Mouse (Mus musculus): ENCODE measurements around the gene Slc24a5.

The Slc24a5 gene

DNA sequence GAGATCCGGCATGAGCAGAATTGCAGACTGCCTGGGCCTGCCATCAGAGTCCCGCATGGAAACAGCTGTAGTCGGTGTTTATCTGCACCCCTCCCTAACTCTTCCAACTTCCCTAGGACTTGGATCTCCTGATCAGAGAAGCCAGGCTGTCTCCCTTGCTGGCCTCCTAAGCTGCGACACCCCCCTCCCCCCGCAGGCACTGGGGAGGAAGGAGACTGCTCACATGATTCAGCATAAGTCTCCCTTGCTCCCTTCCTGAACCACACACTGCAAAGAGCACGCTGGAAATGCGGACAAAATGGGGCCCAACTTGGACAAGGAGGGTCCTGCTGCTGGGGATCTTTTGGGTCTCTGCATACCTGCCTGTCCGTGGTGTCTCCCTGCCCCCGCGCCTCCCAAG, at the start of gene Slc24a5:
Gene Slc24a5 (plus strand): TSS at position 231 of the 400 bp plus-strand sequence.
- H3K27me3 ChIP-seq (ENCODE audit: control insufficient read depth, insufficient read depth, low read length, poor library complexity, severe bottlenecking), result no peaks in the 10 kb centered on the region
- H3K36me3 ChIP-seq (ENCODE audit: control insufficient read depth, insufficient read depth, low read length, poor library complexity, severe bottlenecking), result no peaks in the 10 kb centered on the region
- no peak for DNase-seq (ENCODE audit: low read depth, low spot score)

DNA sequence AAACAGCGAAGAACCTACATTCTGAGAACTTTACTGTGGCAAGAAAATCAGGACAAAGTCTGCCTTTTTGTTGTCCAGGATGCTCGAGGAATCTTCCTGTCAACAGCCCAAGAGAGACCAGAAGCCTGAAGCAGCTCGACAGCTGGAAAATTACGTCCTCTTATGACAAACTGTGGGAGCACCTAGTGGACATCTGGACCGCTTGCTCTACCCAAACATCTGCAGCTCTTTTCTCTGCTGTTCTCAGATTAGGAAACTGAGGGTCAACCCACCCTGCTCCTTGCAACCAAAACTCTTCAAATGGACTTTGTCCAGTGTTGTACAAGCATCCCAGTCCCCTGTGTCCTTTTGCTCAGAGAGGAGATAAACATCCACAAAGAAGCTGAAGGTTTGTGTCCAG, 43.5 kb upstream of the Slc24a5 start:
- H3K27me3 ChIP-seq (ENCODE audit: control insufficient read depth, insufficient read depth, low read length, poor library complexity, severe bottlenecking), result no peaks in the 10 kb centered on the region
- no peak for DNase-seq (ENCODE audit: low read depth, low spot score)
- no peaks in the 10 kb centered on the region for H3K36me3 ChIP-seq (ENCODE audit: control insufficient read depth, insufficient read depth, low read length, poor library complexity, severe bottlenecking)

DNA sequence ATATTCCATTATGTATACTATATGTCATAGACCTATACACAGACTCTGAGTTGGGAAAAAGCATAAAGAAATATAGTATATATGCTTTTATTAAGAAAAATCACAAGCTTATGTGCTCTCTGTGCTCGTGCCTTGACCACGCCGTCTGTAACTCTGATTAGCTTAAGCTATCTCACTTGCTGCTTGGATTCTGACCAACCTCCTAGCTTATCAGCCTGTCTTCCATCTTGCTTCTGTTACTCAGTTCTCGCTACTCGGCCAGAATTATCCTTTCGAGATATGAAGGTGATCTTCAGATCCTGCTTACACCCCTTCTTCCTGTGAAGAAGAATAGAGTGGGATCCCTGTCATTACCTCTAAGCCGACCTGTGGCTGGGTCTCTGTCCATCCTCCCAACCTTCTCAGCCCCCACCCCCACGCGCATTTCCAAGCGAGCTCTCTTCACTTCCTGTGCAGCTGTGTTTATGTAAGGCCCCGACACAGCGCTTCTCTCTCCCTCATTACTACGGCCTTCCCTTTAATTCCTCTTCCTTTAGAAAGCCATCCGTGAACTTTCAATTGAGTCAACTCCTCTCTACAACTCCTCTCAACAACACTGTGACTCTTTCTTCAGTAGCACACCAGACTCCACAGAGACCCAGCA, 41.4 kb upstream of the Slc24a5 start:
- no peak for DNase-seq (ENCODE audit: low read depth, low spot score)
- no peaks in the 10 kb centered on the region for H3K36me3 ChIP-seq (ENCODE audit: control insufficient read depth, insufficient read depth, low read length, poor library complexity, severe bottlenecking)
- no peaks in the 10 kb centered on the region for H3K27me3 ChIP-seq (ENCODE audit: control insufficient read depth, insufficient read depth, low read length, poor library complexity, severe bottlenecking)

DNA sequence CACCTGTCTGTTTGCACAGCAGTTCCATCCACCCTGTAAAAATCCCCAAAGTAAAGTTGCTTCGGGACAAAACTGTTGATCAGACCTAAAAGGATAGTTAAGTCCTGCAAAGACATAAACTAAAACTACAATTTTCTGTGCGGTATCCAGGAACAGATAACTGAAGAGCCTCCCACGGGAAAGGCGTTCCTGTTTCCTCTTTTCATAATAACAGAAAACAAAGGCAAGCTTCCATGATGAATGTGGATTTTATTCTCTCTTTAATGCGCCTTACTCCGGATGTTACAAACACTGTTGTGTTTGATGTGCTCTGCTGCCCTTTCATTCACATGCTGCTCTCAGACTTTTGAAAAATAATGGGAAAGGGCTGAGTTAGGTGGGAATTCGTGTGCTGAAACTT, 37.3 kb upstream of the Slc24a5 start:
- Histone ChIP-seq H3K36me3 (ENCODE audit: control insufficient read depth, insufficient read depth, low read length, poor library complexity, severe bottlenecking) (no peaks in the 10 kb centered on the region), H3K27me3 (ENCODE audit: control insufficient read depth, insufficient read depth, low read length, poor library complexity, severe bottlenecking) (no peaks in the 10 kb centered on the region)
- DNase-seq (ENCODE audit: low read depth, low spot score), result no peak

DNA sequence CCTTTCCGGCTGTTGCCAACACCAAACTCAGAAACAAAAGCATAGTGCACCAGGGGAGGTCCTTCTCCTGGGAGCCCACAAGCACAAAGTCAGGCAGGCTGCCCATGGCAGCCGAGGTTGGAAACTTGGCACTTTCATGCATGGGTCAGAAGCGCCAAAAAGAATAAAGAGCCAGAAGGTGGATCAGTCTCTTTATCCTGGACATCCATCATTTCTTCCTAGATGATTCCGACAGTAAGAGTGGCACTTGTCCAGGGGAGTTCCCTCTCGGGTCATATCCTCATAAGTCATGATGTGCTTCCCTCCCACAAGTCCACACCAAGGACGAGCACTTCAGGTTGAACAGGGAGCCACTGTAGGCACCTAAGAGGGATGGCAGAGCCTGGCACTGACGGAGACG, 36.8 kb upstream of the Slc24a5 start:
- H3K27me3 ChIP-seq (ENCODE audit: control insufficient read depth, insufficient read depth, low read length, poor library complexity, severe bottlenecking), result no peaks in the 10 kb centered on the region
- no peak for DNase-seq (ENCODE audit: low read depth, low spot score)
- no peaks in the 10 kb centered on the region for H3K36me3 ChIP-seq (ENCODE audit: control insufficient read depth, insufficient read depth, low read length, poor library complexity, severe bottlenecking)

DNA sequence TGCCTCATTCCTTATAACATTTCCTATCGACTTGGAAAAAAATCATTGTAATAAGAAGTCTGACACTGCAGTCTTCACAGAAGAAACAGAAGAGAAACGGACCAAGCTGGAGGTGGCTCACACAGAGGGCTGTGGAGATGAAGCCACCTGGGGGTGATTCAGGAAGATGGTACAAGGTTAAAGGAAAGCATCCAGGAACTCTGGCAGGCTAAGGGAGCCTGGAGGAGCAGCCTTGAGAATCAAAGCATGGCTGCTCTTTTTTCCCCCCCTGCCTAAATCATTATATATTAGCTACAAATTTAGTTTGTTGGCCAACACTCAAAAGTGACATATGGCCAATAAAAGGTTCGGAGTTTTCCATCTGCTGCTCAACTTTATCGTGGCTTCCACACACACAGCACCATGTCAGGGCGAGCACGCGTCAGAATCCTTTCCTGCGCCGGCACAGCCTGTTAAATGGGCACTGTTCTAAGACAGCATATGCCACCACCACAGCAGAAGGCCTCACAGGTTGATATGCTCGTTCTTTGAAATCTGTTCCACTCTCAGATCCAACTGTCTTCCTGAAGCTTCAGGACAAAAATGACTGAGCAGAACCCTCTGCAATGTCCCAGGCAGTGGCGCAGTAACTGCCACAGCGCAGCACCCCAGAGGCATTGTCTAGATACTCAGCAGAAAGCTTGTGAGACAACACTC, 36.2 kb upstream of the Slc24a5 start:
- DNase-seq (ENCODE audit: low read depth, low spot score), result no peak
- no peaks in the 10 kb centered on the region for H3K36me3 ChIP-seq (ENCODE audit: control insufficient read depth, insufficient read depth, low read length, poor library complexity, severe bottlenecking)
- no peaks in the 10 kb centered on the region for H3K27me3 ChIP-seq (ENCODE audit: control insufficient read depth, insufficient read depth, low read length, poor library complexity, severe bottlenecking)

DNA sequence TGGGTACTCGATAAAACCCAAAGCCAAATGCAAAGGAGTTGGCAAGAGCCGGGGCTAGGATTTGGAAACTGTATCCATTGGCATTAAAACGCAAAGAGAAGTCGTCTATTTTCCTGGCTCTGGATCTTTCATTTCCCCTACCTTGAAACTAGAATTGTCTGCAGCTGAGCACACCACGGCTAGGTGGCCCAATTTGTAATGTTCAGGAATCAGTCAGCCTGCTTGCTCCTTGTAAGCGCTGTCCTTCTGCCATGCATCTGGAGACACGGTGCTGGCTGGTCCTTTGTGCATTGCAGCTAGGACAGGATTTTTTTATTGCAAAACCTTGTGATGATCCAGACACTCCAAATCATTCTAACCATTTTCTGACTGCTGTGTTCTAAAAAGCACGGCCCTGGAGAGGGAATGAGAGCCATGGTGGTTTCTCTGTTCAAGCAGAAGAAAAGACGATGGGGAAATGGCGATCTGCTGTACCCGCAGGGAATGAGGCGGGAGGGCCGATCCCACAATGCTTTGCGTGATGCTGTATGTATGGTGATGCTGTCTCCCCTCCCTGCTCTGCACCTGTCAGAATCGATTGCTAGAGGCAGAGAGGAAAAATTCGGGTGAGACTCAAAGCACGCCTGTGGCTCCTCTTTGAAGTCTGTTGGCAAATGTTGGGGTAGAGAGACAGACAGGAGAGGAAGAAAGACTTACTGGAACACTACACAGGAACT, 35.5 kb upstream of the Slc24a5 start:
- no peaks in the 10 kb centered on the region for H3K27me3 ChIP-seq (ENCODE audit: control insufficient read depth, insufficient read depth, low read length, poor library complexity, severe bottlenecking)
- no peaks in the 10 kb centered on the region for H3K36me3 ChIP-seq (ENCODE audit: control insufficient read depth, insufficient read depth, low read length, poor library complexity, severe bottlenecking)
- no peak for DNase-seq (ENCODE audit: low read depth, low spot score)

DNA sequence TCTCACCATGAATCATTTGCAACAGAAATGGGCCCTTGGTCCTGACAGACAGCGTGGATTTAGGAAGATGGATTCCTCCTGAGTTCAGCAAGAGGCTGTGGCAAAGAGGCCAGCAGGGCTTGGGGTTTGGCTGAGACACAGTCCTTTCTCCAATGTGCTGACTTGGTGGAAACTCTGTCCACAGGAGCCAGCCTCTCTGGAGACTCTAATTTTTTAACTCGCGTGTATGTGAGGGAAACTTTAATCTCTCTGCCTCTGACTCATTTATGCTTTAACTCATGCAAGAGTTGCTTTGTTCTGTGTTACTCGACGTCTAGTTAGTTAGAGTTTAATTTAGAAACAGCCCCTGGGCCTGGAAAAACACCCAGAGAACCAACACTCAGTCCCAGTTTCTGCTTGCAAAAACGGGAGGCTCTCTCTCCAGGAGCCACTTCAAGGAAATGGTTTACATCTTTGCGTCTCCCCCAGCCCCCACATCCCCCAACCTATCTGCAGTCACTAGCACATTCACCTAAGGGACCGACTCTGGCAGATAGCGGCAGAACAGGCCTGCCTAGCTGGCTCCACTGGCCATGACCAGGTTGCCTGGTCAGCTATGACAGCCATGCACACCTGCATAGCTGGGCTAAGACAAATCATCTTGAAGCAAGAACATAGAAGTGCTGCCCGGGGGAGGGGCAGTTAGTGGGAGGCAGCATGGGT, 34.7 kb upstream of the Slc24a5 start:
- Histone ChIP-seq H3K27me3 (ENCODE audit: control insufficient read depth, insufficient read depth, low read length, poor library complexity, severe bottlenecking) (no peaks in the 10 kb centered on the region), H3K36me3 (ENCODE audit: control insufficient read depth, insufficient read depth, low read length, poor library complexity, severe bottlenecking) (no peaks in the 10 kb centered on the region)
- DNase-seq (ENCODE audit: low read depth, low spot score), result no peak

DNA sequence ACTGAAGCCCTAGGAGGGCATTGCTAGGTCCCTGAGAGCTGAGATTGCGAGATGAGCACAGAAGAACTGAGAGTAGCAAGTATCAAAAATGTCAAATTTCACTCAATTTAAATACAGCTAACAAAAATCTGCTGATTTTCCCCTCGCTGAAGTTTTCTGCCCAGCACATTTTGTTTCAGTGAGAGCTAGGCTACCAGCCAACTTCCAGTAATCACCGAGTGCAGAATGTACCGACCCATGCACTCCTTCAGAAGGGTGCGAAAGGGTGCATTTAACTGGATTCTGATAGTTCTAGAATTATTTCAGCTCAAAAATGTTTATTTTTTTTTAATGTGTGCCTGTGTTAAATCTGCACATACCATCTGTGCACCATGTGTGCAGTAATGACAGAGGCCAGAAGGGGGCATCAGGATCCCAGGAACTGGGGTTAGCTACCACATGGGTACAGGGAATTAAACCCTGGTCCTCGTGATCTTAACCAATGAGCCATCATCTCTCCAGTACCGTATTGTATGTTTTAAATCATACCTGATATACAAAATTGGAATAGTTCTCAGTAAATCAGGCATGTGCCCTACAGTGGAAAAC, 12.5 kb upstream of the Slc24a5 start:
- no peaks in the 10 kb centered on the region for H3K36me3 ChIP-seq (ENCODE audit: control insufficient read depth, insufficient read depth, low read length, poor library complexity, severe bottlenecking)
- DNase-seq (ENCODE audit: low read depth, low spot score), result no peak
- H3K27me3 ChIP-seq (ENCODE audit: control insufficient read depth, insufficient read depth, low read length, poor library complexity, severe bottlenecking), result no peaks in the 10 kb centered on the region

DNA sequence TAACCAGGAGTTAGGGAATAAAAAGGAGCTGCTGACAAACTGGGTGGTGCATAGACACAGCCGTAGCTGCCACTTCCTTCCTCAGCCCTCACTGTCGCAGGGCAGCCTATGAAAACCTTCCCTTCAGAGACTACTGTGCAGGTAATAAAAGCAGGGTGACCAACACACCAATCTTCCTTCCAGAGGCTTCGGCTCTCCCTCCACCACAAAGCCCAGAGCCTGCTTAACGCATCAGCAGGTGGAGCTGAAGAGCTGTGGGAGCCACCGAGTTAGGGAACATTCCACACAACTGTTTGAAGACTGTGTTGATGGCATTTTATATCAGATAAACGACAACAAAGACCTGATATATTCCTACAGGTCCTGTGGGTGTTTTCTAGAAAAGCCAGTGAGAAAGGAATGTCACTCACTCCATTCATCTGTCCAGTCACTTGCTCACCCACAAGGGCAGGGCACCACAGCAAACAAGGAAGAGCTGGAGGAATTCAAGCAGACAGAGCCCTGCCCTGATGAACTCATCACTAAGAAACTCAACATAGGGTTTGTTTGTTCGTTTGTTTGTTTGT, 10.6 kb upstream of the Slc24a5 start:
- no peak for DNase-seq (ENCODE audit: low read depth, low spot score)
- H3K36me3 ChIP-seq (ENCODE audit: control insufficient read depth, insufficient read depth, low read length, poor library complexity, severe bottlenecking), result no peaks in the 10 kb centered on the region
- no peaks in the 10 kb centered on the region for H3K27me3 ChIP-seq (ENCODE audit: control insufficient read depth, insufficient read depth, low read length, poor library complexity, severe bottlenecking)

DNA sequence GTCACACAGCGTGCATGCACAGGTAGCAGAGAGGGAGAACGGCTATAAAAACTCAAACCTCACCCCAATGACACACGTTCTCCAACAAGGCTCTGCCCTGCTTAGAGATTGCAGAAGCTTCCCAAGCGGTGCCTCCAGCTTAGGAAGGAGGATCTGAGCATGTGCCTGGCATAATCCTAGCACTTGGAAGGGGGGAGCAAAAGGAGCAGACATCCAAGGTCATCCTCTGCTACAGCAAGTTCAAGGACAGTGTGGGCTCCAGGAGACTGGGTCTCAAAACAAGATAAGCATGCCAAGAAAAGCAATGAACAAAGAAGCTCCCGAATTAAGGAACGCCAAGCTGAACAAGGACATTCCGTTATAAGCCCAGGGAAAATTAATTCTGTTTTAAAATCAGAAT, 6.5 kb upstream of the Slc24a5 start:
- DNase-seq (ENCODE audit: low read depth, low spot score), result no peak
- no peaks in the 10 kb centered on the region for H3K27me3 ChIP-seq (ENCODE audit: control insufficient read depth, insufficient read depth, low read length, poor library complexity, severe bottlenecking)
- no peaks in the 10 kb centered on the region for H3K36me3 ChIP-seq (ENCODE audit: control insufficient read depth, insufficient read depth, low read length, poor library complexity, severe bottlenecking)

DNA sequence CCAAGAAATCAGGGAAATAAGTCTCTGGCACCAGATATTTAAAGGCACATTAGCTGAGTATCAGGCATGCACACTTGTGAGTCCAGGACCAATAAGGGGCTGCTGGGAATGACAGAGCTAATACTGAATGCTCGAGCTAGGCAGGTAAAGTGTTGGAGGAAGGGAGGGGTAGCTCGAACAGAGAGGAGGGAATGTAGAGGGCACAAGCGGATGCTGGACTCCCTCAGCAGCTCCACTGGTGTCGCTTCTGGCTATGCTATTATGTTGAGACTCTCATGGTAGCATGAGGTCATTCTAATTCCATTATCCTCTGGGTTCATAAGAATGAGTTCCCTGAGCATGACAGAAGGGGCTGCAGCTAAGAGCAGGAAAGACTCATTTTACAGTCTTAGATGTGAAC, 5.0 kb upstream of the Slc24a5 start:
- Histone ChIP-seq H3K27me3 (ENCODE audit: control insufficient read depth, insufficient read depth, low read length, poor library complexity, severe bottlenecking) (no peaks in the 10 kb centered on the region), H3K36me3 (ENCODE audit: control insufficient read depth, insufficient read depth, low read length, poor library complexity, severe bottlenecking) (no peaks in the 10 kb centered on the region)
- no peak for DNase-seq (ENCODE audit: low read depth, low spot score)

DNA sequence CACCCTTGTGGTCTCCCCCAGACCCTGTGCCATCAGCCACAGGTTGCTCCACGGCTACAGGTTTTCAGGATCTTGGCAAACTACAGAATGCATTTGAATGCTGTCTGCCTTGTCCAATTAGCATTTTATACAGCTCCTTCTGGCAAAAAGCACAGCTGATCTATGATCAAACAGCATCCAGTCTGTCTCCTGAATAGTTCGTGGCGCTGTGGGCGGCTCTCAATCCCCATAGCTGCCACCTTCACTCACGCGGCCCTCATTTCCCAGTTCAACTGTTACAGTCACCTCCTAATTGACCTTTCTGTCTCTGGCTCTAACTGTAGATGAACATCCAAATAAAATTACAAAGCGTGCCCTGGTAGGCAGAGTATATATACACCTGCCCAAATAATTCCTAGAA, 551 bp upstream of the Slc24a5 start:
- DNase-seq (ENCODE audit: low read depth, low spot score), result no peak
- no peaks in the 10 kb centered on the region for H3K36me3 ChIP-seq (ENCODE audit: control insufficient read depth, insufficient read depth, low read length, poor library complexity, severe bottlenecking)
- H3K27me3 ChIP-seq (ENCODE audit: control insufficient read depth, insufficient read depth, low read length, poor library complexity, severe bottlenecking), result no peaks in the 10 kb centered on the region

DNA sequence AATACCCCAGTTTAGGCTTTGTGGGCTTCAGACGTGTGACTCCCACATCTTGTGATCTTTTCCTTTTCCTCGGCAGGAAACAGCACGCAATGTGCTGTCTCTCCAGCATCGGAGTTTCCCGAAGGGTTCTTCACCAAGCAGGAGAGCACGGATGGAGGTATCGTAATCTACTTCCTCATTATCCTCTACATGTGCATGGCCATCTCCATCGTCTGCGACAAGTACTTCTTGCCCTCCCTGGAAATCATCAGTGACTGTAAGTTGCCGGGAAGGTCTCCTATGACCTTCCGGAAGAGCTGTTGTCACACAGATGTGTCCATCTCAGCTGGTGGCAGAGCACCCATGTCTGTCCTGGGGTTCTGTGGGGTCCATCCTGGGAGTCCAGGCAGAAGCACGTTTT, 772 bp downstream of the Slc24a5 start:
- no peak for DNase-seq (ENCODE audit: low read depth, low spot score)
- Histone ChIP-seq H3K36me3 (ENCODE audit: control insufficient read depth, insufficient read depth, low read length, poor library complexity, severe bottlenecking) (no peaks in the 10 kb centered on the region), H3K27me3 (ENCODE audit: control insufficient read depth, insufficient read depth, low read length, poor library complexity, severe bottlenecking) (no peaks in the 10 kb centered on the region)

Data from splenic B cell, adult 2 months (primary cell).